Mouse (Mus musculus): ENCODE measurements around the gene Fgfr2. TPM values are rescaled to one million over a fixed set of nuclear protein-coding genes. Genes with fewer than 3 reads are reported as not detected.
A peak's percentile ranks its signal among the peaks of the same experiment; 100 is the strongest.

Gene Fgfr2
- total RNA-seq, 1 experiment = 37.5 TPM

- no peak for TF ChIP-seq MAFK (IDR thresholded peaks at IDR 0.05; ENCODE audit: insufficient read depth, low read depth, low read length)
- no peak for TF ChIP-seq CHD2 (IDR thresholded peaks at IDR 0.05; ENCODE audit: low read depth, low read length)
- no peak for TF ChIP-seq ZNF384 (IDR thresholded peaks at IDR 0.05; ENCODE audit: low read depth, low read length)
- no peak for TF ChIP-seq ZC3H11A (IDR thresholded peaks at IDR 0.05; ENCODE audit: borderline replicate concordance, low read depth, low read length)
- TF ChIP-seq HCFC1 (IDR thresholded peaks at IDR 0.05; ENCODE audit: borderline replicate concordance, insufficient read depth, low read length) = no peak
Measured at GRCm38 (mm10) chr7:131133181-131133580, 1990.0 kb downstream of the Fgfr2 start.

DNA sequence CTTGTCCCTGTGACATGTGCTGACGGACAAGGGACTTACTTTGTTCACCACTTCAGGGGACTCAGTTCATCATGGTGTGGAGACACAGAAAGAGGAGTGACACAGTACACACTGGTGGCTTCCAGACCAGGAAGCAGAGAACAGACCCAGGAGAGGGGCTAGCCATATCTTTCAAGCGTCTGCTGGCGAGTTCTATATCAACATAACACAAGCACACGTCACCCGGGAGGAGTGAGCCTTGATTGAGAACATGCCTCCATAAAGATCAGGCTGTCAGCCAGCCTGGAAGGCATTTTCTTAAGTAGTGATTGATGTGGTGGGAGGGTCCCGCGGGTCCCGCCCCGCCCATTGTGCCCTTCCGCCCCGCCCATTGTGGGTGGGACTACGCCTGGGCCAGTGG lies 1993.1 kb downstream of the Fgfr2 start:
- H3K4me1 ChIP-seq (ENCODE audit: control insufficient read depth in 2 of 2, insufficient read depth in 2 of 2, low read length in 2 of 2, poor library complexity in 1 of 2) = no peaks in the 10 kb centered on the region
- peak; percentile 24 for DNase-seq (ENCODE audit: low read depth, low spot score)
- in situ Hi-C loops (cut with MboI; ENCODE audit: low sequenced_read_pairs in 2 of 2, unreplicated experiment in 2 of 2) = no loop called here
- H3K9ac ChIP-seq (ENCODE audit: insufficient read depth, low read depth, low read length, poor library complexity, severe bottlenecking) = no peak overlapping the region
- no peaks in the 10 kb centered on the region for H3K36me3 ChIP-seq (ENCODE audit: control insufficient read depth, insufficient read depth, low read length, poor library complexity, severe bottlenecking)
- H3K27ac ChIP-seq (ENCODE audit: insufficient read depth, low read depth, low read length, poor library complexity, severe bottlenecking) = no peak overlapping the region
- H3K9me3 ChIP-seq (ENCODE audit: control insufficient read depth, insufficient read depth, low read depth, low read length) = no peaks in the 10 kb centered on the region
- TF ChIP-seq ZC3H11A (IDR thresholded peaks at IDR 0.05; ENCODE audit: borderline replicate concordance, low read depth, low read length) (no peak), ZNF384 (IDR thresholded peaks at IDR 0.05; ENCODE audit: low read depth, low read length) (no peak), HCFC1 (IDR thresholded peaks at IDR 0.05; ENCODE audit: borderline replicate concordance, insufficient read depth, low read length) (no peak), MAFK (IDR thresholded peaks at IDR 0.05; ENCODE audit: insufficient read depth, low read depth, low read length) (no peak), CHD2 (IDR thresholded peaks at IDR 0.05; ENCODE audit: low read depth, low read length) (no peak)
- no peak overlapping the region for H3K4me3 ChIP-seq (ENCODE audit: insufficient read depth in 1 of 2, low read depth in 1 of 2, low read length in 2 of 2, poor library complexity in 1 of 2, severe bottlenecking in 1 of 2)

More at GRCm38 (mm10) chr7:131133181-131133580, 1990.0 kb downstream of the Fgfr2 start:
- Histone ChIP-seq H3K36me3 (ENCODE audit: control insufficient read depth, insufficient read depth, low read length, poor library complexity, severe bottlenecking) (no peaks in the 10 kb centered on the region), H3K4me3 (ENCODE audit: insufficient read depth in 1 of 2, low read depth in 1 of 2, low read length in 2 of 2, poor library complexity in 1 of 2, severe bottlenecking in 1 of 2) (no peak overlapping the region), H3K9me3 (ENCODE audit: control insufficient read depth, insufficient read depth, low read depth, low read length) (no peaks in the 10 kb centered on the region), H3K27ac (ENCODE audit: insufficient read depth, low read depth, low read length, poor library complexity, severe bottlenecking) (no peak overlapping the region), H3K9ac (ENCODE audit: insufficient read depth, low read depth, low read length, poor library complexity, severe bottlenecking) (no peak overlapping the region), H3K4me1 (ENCODE audit: control insufficient read depth in 2 of 2, insufficient read depth in 2 of 2, low read length in 2 of 2, poor library complexity in 1 of 2) (no peaks in the 10 kb centered on the region)
- DNase-seq (ENCODE audit: low read depth, low spot score) = no peak
- in situ Hi-C loops (cut with MboI; ENCODE audit: low sequenced_read_pairs in 2 of 2, unreplicated experiment in 2 of 2) = no loop called here

DNA sequence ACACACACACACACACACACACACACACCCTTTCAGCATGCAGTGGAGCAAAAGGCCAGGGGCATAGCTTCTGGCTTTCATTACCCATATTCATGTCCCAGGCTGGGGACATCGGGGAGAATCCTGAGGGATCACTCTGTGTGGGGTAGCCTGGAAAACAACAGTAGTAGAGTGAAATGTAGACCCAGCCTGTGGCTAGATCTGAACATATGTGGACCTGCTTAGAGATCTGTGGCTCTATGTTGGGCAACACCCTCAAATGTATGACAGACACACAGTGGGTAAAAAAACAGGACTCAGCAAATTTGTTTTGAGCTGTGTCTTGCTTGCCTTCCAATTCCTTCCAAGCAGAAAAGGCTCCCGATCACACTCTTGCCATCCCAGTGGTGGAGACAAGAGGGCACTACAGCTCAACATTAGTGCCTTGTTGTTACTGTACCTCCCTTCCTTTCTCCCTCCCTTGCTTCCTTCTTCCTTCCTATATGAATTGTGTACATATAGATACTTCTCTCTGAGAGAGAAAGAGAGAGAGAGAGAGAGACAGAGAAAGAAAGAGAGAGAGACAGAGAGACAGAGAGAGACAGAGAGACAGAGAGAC lies 2000.8 kb downstream of the Fgfr2 start:
- DNase-seq (ENCODE audit: low read depth, low spot score) = no peak
- in situ Hi-C loops (cut with MboI; ENCODE audit: low sequenced_read_pairs in 2 of 2, unreplicated experiment in 2 of 2) = no loop called here
- no peaks in the 10 kb centered on the region for H3K9me3 ChIP-seq (ENCODE audit: control insufficient read depth, insufficient read depth, low read depth, low read length)
- no peaks in the 10 kb centered on the region for H3K4me1 ChIP-seq (ENCODE audit: control insufficient read depth in 2 of 2, insufficient read depth in 2 of 2, low read length in 2 of 2, poor library complexity in 1 of 2)
- no peak overlapping the region for H3K4me3 ChIP-seq (ENCODE audit: insufficient read depth in 1 of 2, low read depth in 1 of 2, low read length in 2 of 2, poor library complexity in 1 of 2, severe bottlenecking in 1 of 2)
- no peak for TF ChIP-seq HCFC1 (IDR thresholded peaks at IDR 0.05; ENCODE audit: borderline replicate concordance, insufficient read depth, low read length)
- TF ChIP-seq ZC3H11A (IDR thresholded peaks at IDR 0.05; ENCODE audit: borderline replicate concordance, low read depth, low read length) = no peak
- no peak for TF ChIP-seq ZNF384 (IDR thresholded peaks at IDR 0.05; ENCODE audit: low read depth, low read length)
- TF ChIP-seq CHD2 (IDR thresholded peaks at IDR 0.05; ENCODE audit: low read depth, low read length) = no peak
- TF ChIP-seq MAFK (IDR thresholded peaks at IDR 0.05; ENCODE audit: insufficient read depth, low read depth, low read length) = no peak
- H3K36me3 ChIP-seq (ENCODE audit: control insufficient read depth, insufficient read depth, low read length, poor library complexity, severe bottlenecking) = no peaks in the 10 kb centered on the region
- H3K9ac ChIP-seq (ENCODE audit: insufficient read depth, low read depth, low read length, poor library complexity, severe bottlenecking) = no peak overlapping the region
- H3K27ac ChIP-seq (ENCODE audit: insufficient read depth, low read depth, low read length, poor library complexity, severe bottlenecking) = no peak overlapping the region

DNA sequence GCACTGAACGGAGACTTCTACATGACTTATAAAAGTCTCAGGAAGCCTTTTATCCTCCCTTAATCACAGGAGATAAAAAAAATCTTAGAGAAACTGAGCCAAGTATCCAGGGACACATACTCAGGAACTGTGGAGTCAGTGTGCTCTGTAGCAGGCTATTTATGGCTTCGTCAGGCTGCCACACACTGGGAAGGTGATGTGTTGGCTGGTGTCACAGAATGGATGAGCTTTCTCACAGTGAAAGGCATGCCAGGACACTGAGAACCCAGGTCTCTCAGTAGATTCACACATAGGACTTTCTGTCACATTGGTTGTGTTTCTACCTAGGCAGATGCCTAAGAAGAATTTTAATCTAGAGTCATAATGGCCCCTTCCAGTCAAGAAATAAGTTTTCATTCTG lies 2008.7 kb downstream of the Fgfr2 start:
- DNase-seq (ENCODE audit: low read depth, low spot score) = no peak
- Histone ChIP-seq H3K9ac (ENCODE audit: insufficient read depth, low read depth, low read length, poor library complexity, severe bottlenecking) (no peak overlapping the region), H3K36me3 (ENCODE audit: control insufficient read depth, insufficient read depth, low read length, poor library complexity, severe bottlenecking) (no peaks in the 10 kb centered on the region), H3K4me3 (ENCODE audit: insufficient read depth in 1 of 2, low read depth in 1 of 2, low read length in 2 of 2, poor library complexity in 1 of 2, severe bottlenecking in 1 of 2) (no peak overlapping the region), H3K4me1 (ENCODE audit: control insufficient read depth in 2 of 2, insufficient read depth in 2 of 2, low read length in 2 of 2, poor library complexity in 1 of 2) (no peaks in the 10 kb centered on the region), H3K27ac (ENCODE audit: insufficient read depth, low read depth, low read length, poor library complexity, severe bottlenecking) (no peak overlapping the region), H3K9me3 (ENCODE audit: control insufficient read depth, insufficient read depth, low read depth, low read length) (no peaks in the 10 kb centered on the region)
- in situ Hi-C loops (cut with MboI; ENCODE audit: low sequenced_read_pairs in 2 of 2, unreplicated experiment in 2 of 2) = no loop called here
- TF ChIP-seq ZNF384 (IDR thresholded peaks at IDR 0.05; ENCODE audit: low read depth, low read length) (no peak), MAFK (IDR thresholded peaks at IDR 0.05; ENCODE audit: insufficient read depth, low read depth, low read length) (no peak), CHD2 (IDR thresholded peaks at IDR 0.05; ENCODE audit: low read depth, low read length) (no peak), HCFC1 (IDR thresholded peaks at IDR 0.05; ENCODE audit: borderline replicate concordance, insufficient read depth, low read length) (no peak), ZC3H11A (IDR thresholded peaks at IDR 0.05; ENCODE audit: borderline replicate concordance, low read depth, low read length) (no peak)
